Mouse (Mus musculus) lung, adult 10 weeks (tissue): ENCODE measurements around the gene Nudt2. TPM values are rescaled to one million over a fixed set of nuclear protein-coding genes. Genes with fewer than 3 reads are reported as not detected.

Experiments
- polyA plus RNA-seq: library from polyadenylated mRNA; stranded (reverse); fragments of 350-450 nt; fragmentation: Illumina TruSeq; extraction: RNeasy Lipid Tissue Mini Kit (QIAGEN cat#74804); gene quantifications from one replicate; pipeline ENCODE4 v1.2.3, GENCODE M21; 2014; ENCODE audit warnings: low read depth, low replicate concordance; ENCODE audit not compliant: insufficient read depth

The Nudt2 gene
- polyA plus RNA-seq: 18.8 TPM

GRCm38 (mm10) chr4:41464345-41465286, at the start of gene Nudt2, which contains the start of gene Kif24:
Gene Nudt2, plus strand, starts transcription at chr4:41465151.
Gene Kif24, minus strand, starts transcription at chr4:41464887.

GRCm38 (mm10) chr4:41502986-41503412, 38.0 kb downstream of the Nudt2 start, which contains the start of gene AI464131:
Gene AI464131, minus strand, starts transcription at chr4:41503076.

GRCm38 (mm10) chr4:41517233-41517632, 52.3 kb downstream of the Nudt2 start, which contains the start of gene 1110017D15Rik:
Gene 1110017D15Rik, minus strand, starts transcription at chr4:41517333.

Other genes starting within 250 kb of the Nudt2 start
- gene Ubap2, start 190.0 kb upstream of the Nudt2 start, polyA plus RNA-seq: 8.2 TPM
- 22.7 TPM for gene Dcaf12, start 150.3 kb upstream of the Nudt2 start, polyA plus RNA-seq
- 29.5 TPM for gene Ubap1, start 116.2 kb upstream of the Nudt2 start, polyA plus RNA-seq
- 0.29 TPM for gene Kif24, start 264 bp upstream of the Nudt2 start, polyA plus RNA-seq
- gene AI464131, start 37.9 kb downstream of the Nudt2 start, polyA plus RNA-seq: 4.4 TPM
- 53.2 TPM for gene 1110017D15Rik, start 52.2 kb downstream of the Nudt2 start, polyA plus RNA-seq
- 17.5 TPM for gene Fam219a, start 104.4 kb downstream of the Nudt2 start, polyA plus RNA-seq
- gene Dnaic1, start 104.6 kb downstream of the Nudt2 start, polyA plus RNA-seq: 8.7 TPM
- 28.0 TPM for gene Enho, start 175.2 kb downstream of the Nudt2 start, polyA plus RNA-seq
- 2.6 TPM for gene Cntfr, start 231.9 kb downstream of the Nudt2 start, polyA plus RNA-seq
- gene Il11ra1, start 234.8 kb downstream of the Nudt2 start, polyA plus RNA-seq: 95.7 TPM
- 41.4 TPM for gene Rpp25l, start 248.4 kb downstream of the Nudt2 start, polyA plus RNA-seq